Mouse (Mus musculus) heart, postnatal 0 days (tissue): ENCODE results near the gene Ptpdc1.

Source experiments
- CTCF ChIP-seq: IDR thresholded peaks from 2 replicates; pipeline ENCODE4 v1.5.1; 2016; ENCODE audit warnings: antibody characterized with exemption, control low read depth, low read depth
- EP300 ChIP-seq: IDR thresholded peaks from 2 replicates; pipeline ENCODE4 v1.6.1; 2016; ENCODE audit warnings: antibody characterized with exemption, low read depth

DNA sequence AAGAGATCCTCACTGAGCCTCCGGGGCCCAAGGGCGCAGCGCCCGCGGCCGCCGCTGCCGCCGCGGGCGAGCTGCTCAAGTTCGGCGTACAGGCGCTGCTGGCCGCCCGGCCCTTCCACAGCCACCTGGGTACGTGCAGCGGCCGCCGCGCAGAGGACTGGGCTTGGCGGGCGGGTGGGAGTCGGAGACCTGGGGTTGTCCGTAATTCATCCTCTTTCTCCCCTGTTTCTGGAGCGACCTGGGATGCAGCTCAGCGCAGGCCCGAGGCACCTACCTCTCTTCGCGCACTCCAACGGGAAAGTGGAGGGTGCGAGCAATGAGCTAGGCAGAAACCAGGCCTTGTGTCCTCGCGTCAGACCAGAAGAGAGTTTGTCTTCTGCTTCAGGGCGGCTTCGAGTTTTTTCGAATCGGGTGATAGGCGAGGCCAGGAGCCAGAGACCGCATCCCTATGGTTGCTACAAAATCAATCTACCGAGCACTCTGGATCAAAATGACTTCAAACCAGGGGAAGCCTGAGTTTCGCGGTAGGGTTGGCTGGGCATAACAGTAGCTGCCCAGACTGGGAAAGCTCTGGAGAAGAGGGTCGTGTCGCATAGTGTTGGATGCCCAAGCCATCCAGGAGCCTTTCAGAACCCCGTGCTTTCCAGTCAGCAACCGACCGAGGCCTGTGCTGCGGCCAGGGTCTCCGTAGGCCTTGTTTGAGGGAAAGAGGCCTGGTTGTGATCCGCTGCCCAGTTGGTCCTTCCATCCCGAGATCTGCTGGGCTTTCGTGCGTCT is 37.9 kb upstream of the Ptpdc1 start:
- TF ChIP-seq CTCF: no peak
- no peak for TF ChIP-seq EP300
